Mouse (Mus musculus) CD4-positive, CD25-positive, alpha-beta regulatory T cell (primary cell): ENCODE results near the gene Sez6l2. TPM values are rescaled to one million over a fixed set of nuclear protein-coding genes. Genes with fewer than 3 reads are reported as not detected.

Source experiments
- polyA plus RNA-seq: library from polyadenylated mRNA; unstranded; fragments of 100-300 nt; shearing (Covaris generic); gene quantifications from one replicate; pipeline ENCODE4 v1.2.1, GENCODE M21; 2017

Sez6l2 gene
- polyA plus RNA-seq = 1.4 TPM

GRCm38 (mm10) chr7:126949793-126950646 lies at the start of gene Sez6l2:
Gene Sez6l2 (plus strand): TSS chr7:126950563.

GRCm38 (mm10) chr7:126922624-126923060 lies 27.7 kb upstream of the Sez6l2 start, which contains the start of gene Tmem219:
Gene Tmem219 (minus strand): TSS chr7:126922917.

DNA sequence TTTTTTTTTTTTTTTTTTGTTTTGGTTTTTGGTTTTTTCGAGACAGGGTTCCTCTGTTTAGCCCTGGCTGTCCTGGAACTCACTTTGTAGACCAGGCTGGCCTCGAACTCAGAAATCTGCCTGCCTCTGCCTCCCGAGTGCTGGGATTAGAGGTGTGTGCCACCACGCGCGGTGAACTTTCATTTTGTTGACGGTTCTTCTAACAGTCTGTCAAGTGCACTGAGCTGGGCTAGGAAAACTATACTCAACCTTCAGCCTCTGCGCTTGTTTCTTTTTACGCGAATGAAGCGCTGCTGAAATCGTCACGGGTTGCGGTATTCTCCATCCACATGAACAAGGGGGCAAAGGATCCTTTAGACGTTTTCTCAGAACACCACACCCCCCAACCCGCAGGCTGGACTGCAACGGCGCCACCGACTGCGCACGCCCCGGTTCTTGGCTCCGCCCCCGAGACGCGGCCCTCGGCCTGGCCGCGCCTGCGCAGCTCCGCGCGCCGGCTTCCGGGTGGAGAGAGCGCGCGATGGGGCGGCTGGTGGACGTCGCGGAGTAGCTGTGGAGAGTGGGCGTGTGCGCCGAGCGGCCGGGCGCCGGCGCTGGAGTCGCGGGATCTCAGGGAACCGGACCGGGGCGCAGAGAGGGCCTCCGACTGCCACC lies 21.9 kb upstream of the Sez6l2 start, which contains the start of gene Kctd13:
Gene Kctd13, plus strand, starts transcription at position 496 of the 654 bp plus-strand sequence.

GRCm38 (mm10) chr7:126949403-126949792 lies 965 bp upstream of the Sez6l2 start, which contains the start of gene Asphd1:
Gene Asphd1 (minus strand): TSS chr7:126949582.

GRCm38 (mm10) chr7:126975893-126975949 lies 25.4 kb downstream of the Sez6l2 start, which contains the start of gene Cdipt:
Gene Cdipt (plus strand): TSS chr7:126975914.

GRCm38 (mm10) chr7:126975950-126976866 lies 25.8 kb downstream of the Sez6l2 start, which contains the start of gene Cdiptos:
Gene Cdiptos (minus strand): TSS chr7:126976098.

GRCm38 (mm10) chr7:127014320-127014719 lies 64.0 kb downstream of the Sez6l2 start, which contains the start of gene Mvp:
Gene Mvp (minus strand): TSS chr7:127014621.

DNA sequence TGATC lies 65.9 kb downstream of the Sez6l2 start, which contains the start of gene Pagr1b:
Gene Pagr1b, minus strand, starts transcription at position 4 of the 5 bp plus-strand sequence.

GRCm38 (mm10) chr7:127016971-127017949 lies 66.9 kb downstream of the Sez6l2 start, which contains the start of gene Pagr1a:
Gene Pagr1a (minus strand): TSS chr7:127017352.

Other genes starting within 250 kb of the Sez6l2 start
- gene Coro1a, start 242.8 kb upstream of the Sez6l2 start, polyA plus RNA-seq = 3,348 TPM
- gene Mapk3, start 191.0 kb upstream of the Sez6l2 start, polyA plus RNA-seq = 35.2 TPM
- gene Gdpd3, start 184.2 kb upstream of the Sez6l2 start, polyA plus RNA-seq = 1.7 TPM
- gene Ypel3, start 173.6 kb upstream of the Sez6l2 start, polyA plus RNA-seq = 606 TPM
- gene Tbx6, start 169.1 kb upstream of the Sez6l2 start, polyA plus RNA-seq = 4.3 TPM
- 417 TPM for gene Ppp4c, start 158.1 kb upstream of the Sez6l2 start, polyA plus RNA-seq
- not detected for gene Fam57b, start 152.9 kb upstream of the Sez6l2 start, polyA plus RNA-seq
- gene 4930451I11Rik, start 118.9 kb upstream of the Sez6l2 start, polyA plus RNA-seq = not detected
- 0.14 TPM for gene Doc2a, start 103.1 kb upstream of the Sez6l2 start, polyA plus RNA-seq
- 7.3 TPM for gene Hirip3, start 88.6 kb upstream of the Sez6l2 start, polyA plus RNA-seq
- gene Ino80e, start 88.2 kb upstream of the Sez6l2 start, polyA plus RNA-seq = 95.0 TPM
- 45.7 TPM for gene Taok2, start 65.9 kb upstream of the Sez6l2 start, polyA plus RNA-seq
- gene Tmem219, start 27.6 kb upstream of the Sez6l2 start, polyA plus RNA-seq = 44.7 TPM
- 39.8 TPM for gene Kctd13, start 21.7 kb upstream of the Sez6l2 start, polyA plus RNA-seq
- 0.18 TPM for gene Asphd1, start 981 bp upstream of the Sez6l2 start, polyA plus RNA-seq
- gene Cdipt, start 25.4 kb downstream of the Sez6l2 start, polyA plus RNA-seq = 306 TPM
- gene Cdiptos, start 25.5 kb downstream of the Sez6l2 start, polyA plus RNA-seq = 0.89 TPM
- 39.6 TPM for gene Mvp, start 64.1 kb downstream of the Sez6l2 start, polyA plus RNA-seq
- 1.6 TPM for gene Pagr1b, start 65.9 kb downstream of the Sez6l2 start, polyA plus RNA-seq
- gene Pagr1a, start 66.8 kb downstream of the Sez6l2 start, polyA plus RNA-seq = 122 TPM
- 42.9 TPM for gene Gm42742, start 70.5 kb downstream of the Sez6l2 start, polyA plus RNA-seq
- 14.4 TPM for gene Prrt2, start 70.6 kb downstream of the Sez6l2 start, polyA plus RNA-seq
- 176 TPM for gene Maz, start 76.5 kb downstream of the Sez6l2 start, polyA plus RNA-seq
- gene Kif22, start 91.9 kb downstream of the Sez6l2 start, polyA plus RNA-seq = 10.7 TPM
- gene Zg16, start 136.8 kb downstream of the Sez6l2 start, polyA plus RNA-seq = not detected
- gene AI467606, start 140.8 kb downstream of the Sez6l2 start, polyA plus RNA-seq = 327 TPM
- 25.5 TPM for gene Qprt, start 171.7 kb downstream of the Sez6l2 start, polyA plus RNA-seq
- gene Spn, start 187.3 kb downstream of the Sez6l2 start, polyA plus RNA-seq = 77.9 TPM
- 62.4 TPM for gene Cd2bp2, start 245.5 kb downstream of the Sez6l2 start, polyA plus RNA-seq